Mouse (Mus musculus): ENCODE results near the gene Atp7a. TPM values are rescaled to one million over a fixed set of nuclear protein-coding genes. Genes with fewer than 3 reads are reported as not detected.

The Atp7a gene
- total RNA-seq, 2 experiments from 2014 or later = 2.8 to 3.8 TPM

DNA sequence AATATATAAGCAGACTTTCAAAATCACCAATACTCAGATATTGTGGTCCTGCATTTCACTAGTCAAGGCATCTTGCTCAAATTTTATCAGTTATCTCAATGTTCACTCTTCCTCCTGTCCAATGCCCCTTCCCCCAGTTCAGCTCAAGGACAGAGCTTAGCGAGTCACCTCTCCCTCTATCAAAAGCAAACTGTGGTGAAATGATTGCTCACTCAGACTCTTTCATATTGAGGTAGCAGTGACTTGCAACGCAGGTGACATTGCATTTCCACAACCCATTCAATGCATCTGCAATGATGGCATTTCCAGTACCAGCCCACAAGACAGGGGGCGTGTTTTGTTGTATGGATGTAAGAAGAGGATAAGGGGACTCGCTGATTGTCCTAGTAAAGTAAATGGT, 128.8 kb downstream of the Atp7a start:
- no peak for ATAC-seq (replicated peaks; ENCODE audit: low FRiP score, poor library complexity, severe bottlenecking)

DNA sequence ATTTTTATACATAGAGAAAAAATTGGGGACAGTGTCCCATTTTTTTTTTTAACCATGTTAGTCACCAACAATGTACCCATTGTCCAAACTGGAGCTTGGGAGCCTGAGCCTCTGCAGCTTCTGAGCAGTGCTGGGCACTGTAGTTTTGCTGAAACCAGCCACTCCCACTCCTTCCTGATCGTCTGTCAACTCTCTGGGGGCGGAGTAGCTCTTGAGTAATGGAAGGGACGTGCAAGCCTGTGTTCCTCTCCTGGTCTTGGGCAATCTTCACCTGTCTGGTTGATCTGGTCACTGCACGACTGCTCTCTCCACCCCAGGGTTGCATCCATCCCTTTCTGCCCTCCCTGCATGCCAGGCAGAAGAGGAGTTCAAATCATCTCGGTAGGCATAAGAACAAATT, 136.9 kb downstream of the Atp7a start:
- ATAC-seq (replicated peaks; ENCODE audit: low FRiP score, poor library complexity, severe bottlenecking) = no peak

DNA sequence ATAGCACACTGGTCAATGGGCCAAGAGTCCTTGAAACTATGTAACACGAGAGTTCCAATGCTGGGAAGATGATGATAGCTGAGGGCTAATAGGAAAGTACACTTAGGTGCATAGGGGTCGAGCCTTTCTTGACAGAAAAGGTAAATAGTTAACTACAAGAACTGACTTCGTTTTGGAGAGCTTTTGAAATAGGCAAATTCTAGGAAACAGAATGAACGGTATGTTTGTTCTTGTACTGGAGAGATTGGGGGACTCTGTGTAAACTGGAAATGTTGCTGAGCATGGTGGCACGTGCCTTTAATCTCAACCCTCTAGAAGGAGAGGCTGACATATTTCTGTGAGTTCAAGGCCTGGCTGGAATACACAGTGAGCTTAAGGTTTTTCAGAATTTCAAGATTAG, 137.5 kb downstream of the Atp7a start:
- ATAC-seq (replicated peaks; ENCODE audit: low FRiP score, poor library complexity, severe bottlenecking) = no peak

DNA sequence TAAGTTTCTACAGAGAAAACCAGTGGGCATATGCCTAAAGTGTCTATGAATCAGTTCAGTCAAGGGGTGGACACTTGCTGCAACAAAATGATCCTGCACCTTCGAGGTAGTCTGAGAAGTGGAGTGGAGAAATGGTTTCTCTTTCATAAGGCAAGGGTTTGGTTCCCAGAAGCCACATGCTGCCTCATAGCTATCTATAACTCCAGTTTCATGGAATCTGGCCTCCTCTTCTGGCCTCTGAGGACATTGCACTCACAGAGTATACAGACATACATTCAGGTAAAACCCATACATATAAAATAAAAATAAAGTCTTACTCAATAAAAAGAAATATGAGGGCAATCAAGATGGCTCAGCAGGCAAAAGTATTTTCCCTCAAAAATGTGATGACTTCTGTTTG, 138.0 kb downstream of the Atp7a start:
- ATAC-seq (replicated peaks; ENCODE audit: low FRiP score, poor library complexity, severe bottlenecking) = no peak

GRCm38 (mm10) chrX:106171106-106171852, 144.2 kb downstream of the Atp7a start:
- ATAC-seq (replicated peaks; ENCODE audit: low FRiP score, poor library complexity, severe bottlenecking) = peak; percentile 73; the same call in 1 of the 2 replicates

DNA sequence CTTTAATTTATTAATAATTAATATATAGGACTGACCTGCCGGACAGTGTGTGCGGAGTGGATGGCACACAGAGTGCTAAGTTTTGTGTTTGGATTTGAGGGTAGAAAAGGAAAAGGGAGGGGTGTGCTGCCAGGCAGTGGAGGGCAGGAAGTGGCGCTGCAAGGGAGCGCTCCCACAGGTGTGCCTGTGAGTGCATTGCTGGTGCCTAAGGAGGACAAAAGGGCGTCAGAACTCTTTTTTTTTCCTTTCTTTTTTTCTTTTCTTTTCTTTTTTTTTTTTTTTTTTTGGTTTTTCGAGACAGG, 144.7 kb downstream of the Atp7a start:
- no peak for ATAC-seq (replicated peaks; ENCODE audit: low FRiP score, poor library complexity, severe bottlenecking)

Other genes starting within 250 kb of the Atp7a start
- gene Atrx, start 97.9 kb upstream of the Atp7a start, total RNA-seq (2015; ENCODE audit: low replicate concordance) = 119 and 157 TPM in 2 replicates
- 306 and 315 TPM in 2 replicates for gene Atrx, start 97.9 kb upstream of the Atp7a start, total RNA-seq (2017; ENCODE audit: low replicate concordance)
- 16.6 and 18.4 TPM in 2 replicates for gene Magt1, start 15.4 kb upstream of the Atp7a start, total RNA-seq (2015; ENCODE audit: low replicate concordance)
- 20.3 and 37.4 TPM in 2 replicates for gene Magt1, start 15.4 kb upstream of the Atp7a start, total RNA-seq (2017; ENCODE audit: low replicate concordance)
- 69.2 and 110 TPM in 2 replicates for gene Cox7b, start 11.6 kb upstream of the Atp7a start, total RNA-seq (2015; ENCODE audit: low replicate concordance)
- gene Cox7b, start 11.6 kb upstream of the Atp7a start, total RNA-seq (2017; ENCODE audit: low replicate concordance) = 104 and 107 TPM in 2 replicates
- gene Tlr13, start 115.9 kb downstream of the Atp7a start, total RNA-seq (2015; ENCODE audit: low replicate concordance) = 1.3 and 11.5 TPM in 2 replicates
- 3.0 and 4.0 TPM in 2 replicates for gene Tlr13, start 115.9 kb downstream of the Atp7a start, total RNA-seq (2017; ENCODE audit: low replicate concordance)
- 54.1 and 54.5 TPM in 2 replicates for gene Pgk1, start 159.8 kb downstream of the Atp7a start, total RNA-seq (2015; ENCODE audit: low replicate concordance)
- 28.2 and 28.8 TPM in 2 replicates for gene Pgk1, start 159.8 kb downstream of the Atp7a start, total RNA-seq (2017; ENCODE audit: low replicate concordance)
- gene Taf9b, start 193.9 kb downstream of the Atp7a start, total RNA-seq (2015; ENCODE audit: low replicate concordance) = 1.3 and 8.3 TPM in 2 replicates
- 1.8 and 6.3 TPM in 2 replicates for gene Taf9b, start 193.9 kb downstream of the Atp7a start, total RNA-seq (2017; ENCODE audit: low replicate concordance)
- not detected in 2 replicates for gene Fnd3c2, start 228.1 kb downstream of the Atp7a start, total RNA-seq (2015; ENCODE audit: low replicate concordance)
- not detected in 2 replicates for gene Fnd3c2, start 228.1 kb downstream of the Atp7a start, total RNA-seq (2017; ENCODE audit: low replicate concordance)